ENCODE assay signal across 13 mouse cellular contexts in the genomic region with DNA sequence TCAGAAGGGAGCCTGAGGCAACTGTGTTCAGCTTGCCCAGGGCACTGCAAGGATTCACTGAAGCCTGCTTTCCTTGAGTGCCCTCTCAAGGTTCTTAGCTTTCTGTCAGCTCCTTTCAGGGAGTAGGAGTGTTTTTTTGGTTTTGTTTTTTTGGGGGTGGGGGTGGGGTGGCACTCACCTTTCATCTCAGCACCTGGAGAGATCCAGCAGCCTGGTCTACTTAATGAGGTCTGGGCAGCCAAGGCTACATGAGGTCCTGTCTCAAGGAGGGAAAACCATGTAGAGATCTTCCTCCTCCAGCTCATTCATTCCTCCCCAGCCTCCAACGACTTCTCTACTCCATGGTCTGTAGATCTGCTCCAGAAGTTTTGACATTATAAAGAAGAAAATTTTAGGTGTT. TPM values are rescaled to one million over a fixed set of nuclear protein-coding genes. Genes with fewer than 3 reads are reported as not detected.
A peak's percentile ranks its signal among the peaks of the same experiment; 100 is the strongest.
DNase-seq lines count a peak whose midpoint lies in the region; ATAC-seq lines count a peak whose summit lies in the region.
"Not testable (repeated sequence)": the region's sequence is repeated elsewhere in the genome, so short reads cannot be mapped to it uniquely, and the experiment has no call there.
"Had no signal": no experiment of that assay in that cellular context is flagged by ENCODE, and none has a peak within 500 bp of the region (broad histone marks: within the 10 kb centered on the region; RNA-seq: fewer than 3 reads in every experiment).

A gene (plus strand): TSS at position 301 of the 400 bp plus-strand sequence.

- not testable (repeated sequence) for ATAC-seq in monocyte, adult 5-6 weeks (replicated peaks; ENCODE audit: insufficient number of reproducible peaks, low FRiP score, low TSS enrichment, poor library complexity, severe bottlenecking)

- DNase-seq in heart, adult 11 months, result peak; percentile 45

RNA-seq across cellular contexts. Expression of the gene that starts here (rescaled TPM):
- total RNA-seq in monocyte, adult 5-6 weeks (2017), result 18.1 to 24.5 TPM (median 18.3 TPM) in 3 replicates
- total RNA-seq: adrenal gland, adult 18-20 months; adrenal gland, adult 2 months; adrenal gland, adult 8-10 months; adrenal gland, postnatal 10 days; adrenal gland, postnatal 14 days; adrenal gland, postnatal 25 days; adrenal gland, postnatal 36 days; adrenal gland, postnatal 4 days; CH12.LX; ES-E14; MEL had no signal
